Mouse (Mus musculus) embryonic stem cell, embryonic (primary cell): ENCODE results near the gene Ankrd28.

Experiments used
- CTCF ChIA-PET, 4 experiments: fragments of 300-600 bp in 2 of 4; fragments of 350-600 bp in 2 of 4; sonication (Branson Sonifier 250); formaldehyde crosslinking; loops; one replicate each; lab custom pipeline; 2022; ENCODE audit warnings: inconsistent platforms in 2 of 4; lab: Charles Lee
- POLR2A ChIA-PET, 4 experiments: fragments of 300-600 bp in 2 of 4; fragments of 350-600 bp in 2 of 4; sonication (Branson Sonifier 250); formaldehyde crosslinking; loops; one replicate each; lab custom pipeline; 2022; ENCODE audit warnings: antibody characterized with exemption in 4 of 4, inconsistent platforms in 1 of 4; lab: Charles Lee

Ankrd28 gene

DNA sequence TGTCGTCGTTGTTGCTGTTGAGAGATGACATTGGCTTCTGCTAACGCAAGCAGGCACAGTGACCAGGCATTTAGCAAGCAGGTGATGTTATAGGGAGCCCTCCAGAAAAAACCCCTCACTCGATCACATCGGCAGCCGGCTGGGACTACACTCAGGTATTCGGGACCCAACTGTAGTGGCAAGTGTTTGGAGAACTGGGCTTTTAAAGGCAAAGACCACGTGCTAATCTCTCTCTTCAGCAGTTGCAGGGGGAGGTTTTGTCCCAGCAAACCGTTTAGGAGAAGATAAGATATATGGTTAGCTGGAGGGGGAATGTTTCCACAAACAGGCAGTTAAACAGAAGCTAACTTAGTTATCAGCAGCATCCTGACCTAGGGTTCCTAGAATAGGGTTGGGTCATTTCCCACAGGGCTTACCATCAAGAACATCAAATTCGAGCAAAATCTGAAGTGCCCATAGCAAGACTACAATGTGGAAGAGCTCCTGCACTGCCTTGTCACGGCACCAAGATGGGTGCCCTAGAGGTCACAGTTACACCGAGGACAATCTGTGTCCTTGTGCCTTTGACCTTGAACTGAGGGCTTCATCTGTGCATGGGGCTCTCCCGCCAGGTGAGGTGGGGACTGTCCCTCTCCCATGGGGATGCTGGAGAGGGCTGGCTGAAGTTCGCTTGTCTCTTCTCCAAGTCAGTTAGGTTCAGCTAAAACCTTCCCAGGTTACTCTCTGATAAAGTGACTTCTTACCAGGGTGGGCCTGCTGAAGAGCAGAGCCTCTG, 177.2 kb downstream of the Ankrd28 start:
- ChIA-PET POLR2A (interaction anchor here in 3 of 4 experiments (0.9 to 5.6 kb wide), 5 partner anchors 8 to 265 kb away, joined by 3 to 25 read pairs (median 3); no protein-coding TSS in a partner anchor), CTCF (interaction anchor here in 3 of 4 experiments (0.6 to 1.3 kb wide), 5 partner anchors 31 to 421 kb away, joined by 3 to 4 read pairs (median 3); no protein-coding TSS in a partner anchor)

DNA sequence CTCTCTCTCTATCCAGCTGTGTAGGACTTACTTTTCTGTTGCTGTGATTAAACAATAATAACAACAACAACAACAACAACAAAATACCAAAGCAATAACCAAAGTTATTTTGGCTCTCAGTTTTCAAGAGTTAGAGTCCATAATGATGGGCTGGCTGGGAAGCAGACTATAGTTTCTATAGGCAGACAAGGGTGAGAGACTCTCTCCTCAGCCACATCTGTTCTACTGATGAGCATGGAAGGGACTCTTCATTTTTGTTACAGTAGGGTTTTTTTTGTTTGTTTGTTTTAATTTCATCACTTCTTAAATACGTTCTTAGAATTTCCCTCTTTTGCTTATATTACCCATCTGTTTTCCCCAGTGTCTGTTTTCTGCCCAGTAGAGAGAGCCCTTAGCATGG, 177.8 kb downstream of the Ankrd28 start:
- ChIA-PET CTCF (interaction anchor here in 1 of 4 experiments (1.0 kb wide), 1 partner anchor 381 kb away, joined by 3 read pairs; no protein-coding TSS in a partner anchor), POLR2A (interaction anchor here in 1 of 4 experiments (5.6 kb wide), 1 partner anchor 9 kb away, joined by 25 read pairs; no protein-coding TSS in a partner anchor)

DNA sequence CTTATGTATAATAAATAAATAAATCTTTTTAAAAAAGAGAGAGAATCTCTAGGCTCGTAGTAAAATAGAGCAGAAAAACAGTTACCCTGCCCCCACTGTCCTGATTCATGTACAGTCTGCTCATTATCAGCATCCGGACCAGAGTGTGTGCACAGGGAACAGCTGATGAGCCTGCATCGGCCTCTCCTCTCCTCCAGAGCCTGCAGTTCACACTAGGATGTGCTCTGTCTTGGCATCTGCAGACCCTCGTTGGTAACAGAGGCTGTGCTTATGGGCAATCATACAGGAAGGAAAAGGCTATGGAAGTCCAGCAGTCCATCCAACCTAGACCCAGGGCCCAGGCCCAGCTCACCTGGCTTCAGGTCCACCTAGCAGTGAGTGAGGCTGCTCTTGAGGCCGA, 178.3 kb downstream of the Ankrd28 start:
- POLR2A ChIA-PET = interaction anchor here in 1 of 4 experiments (0.8 to 5.6 kb wide), 2 partner anchors 10 to 140 kb away, joined by 3 to 25 read pairs; no protein-coding TSS in a partner anchor
- CTCF ChIA-PET = interaction anchor here in 1 of 4 experiments (1.0 kb wide), 1 partner anchor 381 kb away, joined by 3 read pairs; no protein-coding TSS in a partner anchor

DNA sequence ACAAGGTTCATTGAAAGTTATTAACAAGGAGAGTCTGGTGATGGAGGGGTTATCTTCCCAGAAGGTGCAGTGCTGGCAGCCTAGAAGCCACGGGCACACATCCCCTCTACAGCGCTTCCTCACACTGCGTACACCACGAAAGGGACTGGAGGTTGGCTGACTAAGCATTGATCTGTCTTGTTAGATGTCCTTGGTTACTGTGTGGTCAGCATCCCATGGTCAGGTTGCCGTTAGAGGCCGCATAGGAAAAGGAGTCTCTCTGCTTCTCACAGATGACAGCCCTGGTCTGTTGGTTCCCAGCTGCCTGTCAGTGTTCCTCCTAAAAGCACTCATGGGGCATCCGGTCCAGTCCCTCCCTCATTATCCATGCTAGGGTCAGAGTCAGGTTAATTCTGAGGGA, 179.2 kb downstream of the Ankrd28 start:
- CTCF ChIA-PET = interaction anchor here in 2 of 4 experiments (0.9 to 2.1 kb wide), 3 partner anchors 8 to 11 kb away, joined by 3 to 12 read pairs (median 3); partner anchors contain the start of genes Btd (in 1 of the 2), Gm49387 (in 1 of the 2) and Hacl1 (in 1 of the 2)

DNA sequence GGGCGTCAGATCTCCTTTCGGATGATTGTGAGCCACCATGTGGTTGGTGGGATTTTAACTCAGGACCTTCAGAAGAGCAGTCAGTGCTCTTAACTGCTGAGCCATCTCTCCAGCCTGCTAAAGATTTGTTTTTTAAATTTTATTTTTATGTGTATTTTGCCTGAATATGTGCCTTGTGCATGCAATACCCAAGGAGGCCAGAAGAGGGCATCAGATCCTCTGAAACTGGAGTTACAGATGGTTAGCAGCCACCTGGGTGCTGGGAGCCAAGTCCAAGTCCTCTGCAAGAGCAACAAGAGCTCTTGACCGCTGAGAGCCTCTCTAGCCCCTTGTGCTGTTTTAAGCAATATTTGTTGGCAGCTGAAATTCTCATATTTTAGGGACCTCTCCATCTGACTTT, 180.1 kb downstream of the Ankrd28 start:
- POLR2A ChIA-PET = interaction anchor here in 2 of 4 experiments (0.5 to 5.6 kb wide), 3 partner anchors 11 to 120 kb away, joined by 4 to 25 read pairs (median 4); no protein-coding TSS in a partner anchor
- CTCF ChIA-PET = interaction anchor here in 3 of 4 experiments (0.6 to 2.1 kb wide), 7 partner anchors 9 to 152 kb away, joined by 3 to 12 read pairs (median 3); partner anchors contain the start of genes Btd (in 1 of the 3), Gm49387 (in 1 of the 3) and Hacl1 (in 1 of the 3)

More for the DNA sequence above, 179.2 kb downstream of the Ankrd28 start:
- POLR2A ChIA-PET = interaction anchor here in 1 of 4 experiments (5.6 kb wide), 1 partner anchor 10 kb away, joined by 25 read pairs; no protein-coding TSS in a partner anchor
